Mouse (Mus musculus) MEL (cell line): ENCODE data around the gene Llph. TPM values are rescaled to one million over a fixed set of nuclear protein-coding genes. Genes with fewer than 3 reads are reported as not detected.
"Not testable (repeated sequence)": the region's sequence is repeated elsewhere in the genome, so short reads cannot be mapped to it uniquely, and the experiment has no call there.

Source experiments
- DNase-seq: peaks from one replicate; pipeline ENCODE4 v3.0.0; 2011; ENCODE audit warnings: low read depth, low spot score
- H3K27ac ChIP-seq: 2 replicates; pipeline ENCODE4 v1.5.1; 2012; ENCODE audit warnings: low read depth, mild to moderate bottlenecking, control low read depth, low read length, moderate library complexity; ENCODE audit not compliant: control insufficient read depth
- H3K27me3 ChIP-seq, 2 experiments: fragments of 150-350 bp in 1 of 2; sonication (generic) in 1 of 2; 2 replicates each; pipeline ENCODE4 v1.6.1; 2012; ENCODE audit warnings: low read length in 2 of 2, mild to moderate bottlenecking in 2 of 2, improper control_type of control experiment in 1 of 2, moderate library complexity in 1 of 2; ENCODE audit not compliant: insufficient read depth in 2 of 2, control insufficient read depth in 1 of 2
- H3K36me3 ChIP-seq, 2 experiments: 2 replicates each; pipeline ENCODE4 v1.6.1; 2012 to 2014; ENCODE audit warnings: low read length in 2 of 2, improper control_type of control experiment in 1 of 2, inconsistent platforms in 1 of 2, mild to moderate bottlenecking in 1 of 2; ENCODE audit not compliant: insufficient read depth in 2 of 2, control insufficient read depth in 1 of 2
- H3K4me1 ChIP-seq, 2 experiments: fragments of 150-350 bp in 1 of 2; sonication (generic) in 1 of 2; 2 replicates each; pipeline ENCODE4 v1.6.1; 2012; ENCODE audit warnings: low read length in 2 of 2, improper control_type of control experiment in 1 of 2, mild to moderate bottlenecking in 1 of 2; ENCODE audit not compliant: insufficient read depth in 2 of 2, control insufficient read depth in 1 of 2
- H3K4me3 ChIP-seq, 2 experiments: fragments of 150-350 bp in 1 of 2; sonication (generic) in 1 of 2; 2 replicates each; pipeline ENCODE4 v1.5.1; 2012; ENCODE audit warnings: low read depth in 2 of 2, low read length in 2 of 2, mild to moderate bottlenecking in 2 of 2, moderate library complexity in 2 of 2, control low read depth in 1 of 2, improper control_type of control experiment in 1 of 2; ENCODE audit not compliant: control insufficient read depth in 1 of 2, insufficient read depth in 1 of 2
- H3K79me2 ChIP-seq: 2 replicates; pipeline ENCODE4 v1.6.1; 2012; ENCODE audit warnings: mild to moderate bottlenecking, low read length, moderate library complexity; ENCODE audit not compliant: control insufficient read depth, poor library complexity, insufficient read depth
- H3K9ac ChIP-seq: 2 replicates; pipeline ENCODE4 v1.6.1; 2012; ENCODE audit warnings: low read depth, mild to moderate bottlenecking, control low read depth, low read length, moderate library complexity; ENCODE audit not compliant: control insufficient read depth, poor library complexity, severe bottlenecking
- H3K9me3 ChIP-seq: fragments of 150-350 bp; sonication (generic); replicated peaks from 2 replicates; pipeline ENCODE4 v1.6.1; 2012; ENCODE audit warnings: mild to moderate bottlenecking, low read length, improper control_type of control experiment, moderate library complexity; ENCODE audit not compliant: insufficient read depth
- BHLHE40 ChIP-seq: IDR thresholded peaks from 2 replicates; pipeline ENCODE4 v1.6.1; 2012; ENCODE audit warnings: low read depth, mild to moderate bottlenecking, inconsistent platforms, low read length, improper control_type of control experiment, borderline replicate concordance
- CHD1 ChIP-seq: IDR thresholded peaks from 2 replicates; pipeline ENCODE4 v1.6.1; 2012; ENCODE audit warnings: low read depth, mild to moderate bottlenecking, inconsistent platforms, low read length, improper control_type of control experiment
- CTCF ChIP-seq, 3 experiments: IDR thresholded peaks in 2 of 3; conservative IDR thresholded peaks in 1 of 3; 2 replicates each; pipeline ENCODE4 v1.5.1; 2011 to 2012; ENCODE audit warnings: low read length in 3 of 3, low read depth in 2 of 3, mild to moderate bottlenecking in 2 of 3, improper control_type of control experiment in 1 of 3, inconsistent platforms in 1 of 3, mixed read lengths in 1 of 3, moderate library complexity in 1 of 3; ENCODE audit not compliant: control insufficient read depth in 1 of 3, insufficient read depth in 1 of 3, poor library complexity in 1 of 3, severe bottlenecking in 1 of 3
- GATA1 ChIP-seq: IDR thresholded peaks from 2 replicates; pipeline ENCODE4 v1.6.1; 2011; ENCODE audit warnings: low read depth, low read length, improper control_type of control experiment
- KAT2A ChIP-seq: conservative IDR thresholded peaks from 2 replicates; pipeline ENCODE4 v1.6.1; 2012; ENCODE audit warnings: low read depth, low read length, improper control_type of control experiment, inconsistent platforms
- MAX ChIP-seq: IDR thresholded peaks from 2 replicates; pipeline ENCODE4 v1.6.1; 2011; ENCODE audit warnings: low read length, improper control_type of control experiment
- MEF2A ChIP-seq: IDR thresholded peaks from 2 replicates; pipeline ENCODE4 v1.6.1; 2014; ENCODE audit warnings: low read depth, mild to moderate bottlenecking, inconsistent platforms, low read length, improper control_type of control experiment; ENCODE audit not compliant: poor library complexity, insufficient replicate concordance, severe bottlenecking; ENCODE audit errors: extremely low read depth
- MXI1 ChIP-seq: IDR thresholded peaks from 2 replicates; pipeline ENCODE4 v1.6.1; 2011; ENCODE audit warnings: mild to moderate bottlenecking, low read depth, low read length, improper control_type of control experiment
- POLR2A ChIP-seq, 2 experiments: IDR thresholded peaks; 2 replicates each; pipeline ENCODE4 v1.6.1; 2011 to 2012; ENCODE audit warnings: low read length in 2 of 2, mild to moderate bottlenecking in 2 of 2, control low read depth in 1 of 2, improper control_type of control experiment in 1 of 2, low read depth in 1 of 2, moderate library complexity in 1 of 2; ENCODE audit not compliant: control insufficient read depth in 1 of 2, insufficient read depth in 1 of 2, poor library complexity in 1 of 2
- SMC3 ChIP-seq: IDR thresholded peaks from 2 replicates; pipeline ENCODE4 v1.6.1; 2011; ENCODE audit warnings: low read depth, low read length, improper control_type of control experiment
- TBP ChIP-seq: IDR thresholded peaks from 2 replicates; pipeline ENCODE4 v1.8.0; 2011; ENCODE audit warnings: low read depth, low read length, improper control_type of control experiment
- TCF12 ChIP-seq: IDR thresholded peaks from 2 replicates; pipeline ENCODE4 v1.6.1; 2014; ENCODE audit warnings: low read depth, mild to moderate bottlenecking, inconsistent platforms, low read length, improper control_type of control experiment, moderate library complexity
- ZC3H11A ChIP-seq: IDR thresholded peaks from 2 replicates; pipeline ENCODE4 v1.6.1; 2012; ENCODE audit warnings: low read depth, mild to moderate bottlenecking, inconsistent platforms, low read length, improper control_type of control experiment
- ZNF384 ChIP-seq: IDR thresholded peaks from 2 replicates; pipeline ENCODE4 v1.6.1; 2012; ENCODE audit warnings: low read depth, mild to moderate bottlenecking, inconsistent platforms, low read length, improper control_type of control experiment
- polyA plus RNA-seq, 2 experiments: library from polyadenylated mRNA; stranded (reverse) in 1 of 2; unstranded in 1 of 2; fragments of >175 nt in 1 of 2; fragments of >200 nt in 1 of 2; gene quantifications; 2 replicates each; pipeline versions ENCODE4 v1.2.1 to v1.2.4; 2012; ENCODE audit warnings: low replicate concordance in 2 of 2, low read depth in 1 of 2; ENCODE audit not compliant: insufficient read length in 2 of 2, insufficient read depth in 1 of 2, missing spikeins in 1 of 2
- total RNA-seq: library from RNA; depleted of rRNA; stranded (reverse); fragments of 300-350 nt; gene quantifications from 2 replicates; pipeline ENCODE4 v1.2.3, GENCODE M21; 2012

The Llph gene
- total and polyA plus RNA-seq, 3 experiments = 97.5 to 243 TPM; not detected in 1

- TF ChIP-seq POLR2A (IDR thresholded peaks at IDR 0.05; ENCODE audit: control insufficient read depth in 1 of 2, insufficient read depth in 1 of 2, low read depth in 1 of 2, low read length in 2 of 2, poor library complexity in 1 of 2) = peak in 1 of 2 experiments; percentile 47; a peak in 2 of 4 replicates
- no peak for TF ChIP-seq GATA1
- no peak for TF ChIP-seq CHD1
- no peak for TF ChIP-seq CTCF (IDR thresholded peaks at IDR 0.05 in 2 of 3, conservative IDR thresholded peaks at IDR 0.05 in 1 of 3; ENCODE audit: control insufficient read depth in 1 of 3, insufficient read depth in 1 of 3, low read depth in 2 of 3, low read length in 3 of 3, poor library complexity in 1 of 3, severe bottlenecking in 1 of 3)
- TF ChIP-seq TBP = no peak
- peak; percentile 56 for TF ChIP-seq TCF12
Observed at GRCm38 (mm10) chr10:120208575-120209538, 18.0 kb upstream of the Llph start (continued).

DNA sequence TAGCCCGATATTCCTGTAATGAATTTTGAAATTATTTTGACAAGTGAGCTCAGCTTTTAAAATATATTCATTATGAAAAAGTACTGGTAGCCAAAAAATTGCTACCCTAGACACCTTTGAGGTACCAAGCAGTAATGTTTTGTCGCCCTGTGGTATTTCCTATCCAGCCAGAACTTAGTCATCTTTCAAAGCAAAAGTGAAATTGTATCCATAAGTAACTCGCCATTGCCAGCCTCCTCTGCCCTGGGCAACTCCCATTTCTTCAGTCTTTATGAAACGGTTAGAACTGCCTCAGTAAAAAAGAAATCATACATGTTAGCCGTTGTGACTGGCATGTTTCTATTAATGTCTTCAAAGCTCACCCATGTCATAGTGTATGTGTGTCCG is 17.3 kb upstream of the Llph start:
- H3K9me3 ChIP-seq = no peaks in the 10 kb centered on the region
- TF ChIP-seq ZNF384 (0 out of 2 replicates have a peak, but pooled peaks have one; percentile 1), MEF2A (no peak), MXI1 (0 out of 2 replicates have a peak, but pooled peaks have one; percentile 10), ZC3H11A (no peak)
- TF ChIP-seq, all 39 proteins: peak for 2
- peak; percentile 45 for DNase-seq
- peak overlapping the region; percentile 71 for H3K9ac ChIP-seq
- peak overlapping the region; percentile 89 to 98 for H3K4me3 ChIP-seq
- peaks cover 2 to 3% of the 10 kb centered on the region in 2 experiments; a peak in 1 of 4 replicates for H3K4me1 ChIP-seq
- no peak overlapping the region for H3K27ac ChIP-seq
- H3K27me3 ChIP-seq = peaks cover 0 to 2% of the 10 kb centered on the region in 2 experiments; a peak in 2 of 4 replicates
- H3K36me3 ChIP-seq = peaks cover 0 to 5% of the 10 kb centered on the region in 2 experiments; a peak in 2 of 4 replicates
- peaks cover 9% of the 10 kb centered on the region for H3K79me2 ChIP-seq

- DNase-seq = no peak
- H3K4me3 ChIP-seq = peak overlapping the region; percentile 89 to 98
- H3K36me3 ChIP-seq = peaks cover 0 to 5% of the 10 kb centered on the region in 2 experiments; a peak in 3 of 4 replicates
- peaks cover 9% of the 10 kb centered on the region for H3K79me2 ChIP-seq
- peaks cover 0 to 2% of the 10 kb centered on the region in 2 experiments; a peak in 2 of 4 replicates for H3K27me3 ChIP-seq
- H3K9me3 ChIP-seq = no peaks in the 10 kb centered on the region
- TF ChIP-seq MXI1 (0 out of 2 replicates have a peak, but pooled peaks have one; percentile 10), BHLHE40 (no peak), MAX (no peak), SMC3 (no peak), KAT2A (no peak), POLR2A (IDR thresholded peaks at IDR 0.05; ENCODE audit: control insufficient read depth in 1 of 2, insufficient read depth in 1 of 2, low read depth in 1 of 2, low read length in 2 of 2, poor library complexity in 1 of 2) (no peak), TCF12 (no peak)
- H3K9ac ChIP-seq = peak overlapping the region; percentile 71
- no peak overlapping the region for H3K27ac ChIP-seq
- H3K4me1 ChIP-seq = peaks cover 2 to 3% of the 10 kb centered on the region in 2 experiments; a peak in 1 of 4 replicates
Observed at GRCm38 (mm10) chr10:120210096-120210495, 16.8 kb upstream of the Llph start.

DNA sequence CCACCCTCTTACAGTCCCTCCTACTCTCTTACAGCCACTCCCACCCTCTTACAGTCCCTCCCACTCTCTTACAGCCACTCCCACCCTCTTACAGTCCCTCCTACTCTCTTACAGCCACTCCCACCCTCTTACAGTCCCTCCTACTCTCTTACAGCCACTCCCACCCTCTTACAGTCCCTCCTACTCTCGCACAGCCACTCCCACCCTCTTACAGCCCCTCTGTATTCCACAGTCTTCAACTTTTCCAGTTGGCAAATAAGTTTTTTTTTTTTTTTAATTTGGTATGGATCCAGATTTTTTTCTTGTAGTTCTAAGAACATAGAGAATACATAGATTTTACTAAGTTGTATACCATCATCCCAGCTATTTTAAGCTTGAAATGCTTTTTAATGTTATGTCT is 9.8 kb upstream of the Llph start:
- not testable (repeated sequence) for H3K36me3 ChIP-seq, H3K9ac ChIP-seq

More for the DNA sequence above, 9.8 kb upstream of the Llph start:
- not testable (repeated sequence) for H3K4me3 ChIP-seq, H3K9me3 ChIP-seq, H3K27ac ChIP-seq, H3K79me2 ChIP-seq, H3K27me3 ChIP-seq, H3K4me1 ChIP-seq
- peak; percentile 44 for DNase-seq
